Mouse (Mus musculus) hindbrain, embryonic 15.5 days (tissue): Measurements from ENCODE around the gene Tbc1d4. TPM values are rescaled to one million over a fixed set of nuclear protein-coding genes. Genes with fewer than 3 reads are reported as not detected.
A peak's percentile ranks its signal among the peaks of the same experiment; 100 is the strongest.
"Not testable (repeated sequence)": the region's sequence is repeated elsewhere in the genome, so short reads cannot be mapped to it uniquely, and the experiment has no call there.

Source experiments
- ATAC-seq: fragments of 200-750 bp; cut with Nextera tagmentation; 2 replicates; pipeline ENCODE4 v1.8.0; 2017; ENCODE audit warnings: low read depth, moderate number of reproducible peaks, moderate TSS enrichment; ENCODE audit not compliant: low FRiP score
- H3K27ac ChIP-seq: fragments of 300-500 bp; sonication (generic); replicated peaks from 2 replicates; pipeline ENCODE4 v1.5.1; 2015; ENCODE audit warnings: mild to moderate bottlenecking, inconsistent platforms
- H3K27me3 ChIP-seq: fragments of 300-500 bp; sonication (generic); 2 replicates; pipeline ENCODE4 v1.6.1; 2015; ENCODE audit warnings: control low read depth, inconsistent platforms
- H3K36me3 ChIP-seq: fragments of 300-500 bp; sonication (generic); 2 replicates; pipeline ENCODE4 v1.6.1; 2015; ENCODE audit warnings: control low read depth, inconsistent platforms
- H3K4me1 ChIP-seq: fragments of 300-500 bp; sonication (generic); replicated peaks from 2 replicates; pipeline ENCODE4 v1.6.1; 2015; ENCODE audit warnings: control low read depth, inconsistent platforms
- H3K4me2 ChIP-seq: fragments of 300-500 bp; sonication (generic); 2 replicates; pipeline ENCODE4 v1.6.1; 2015; ENCODE audit warnings: moderate library complexity, mild to moderate bottlenecking, inconsistent platforms
- H3K4me3 ChIP-seq: fragments of 300-500 bp; sonication (generic); 2 replicates; pipeline ENCODE4 v1.5.1; 2015; ENCODE audit warnings: mild to moderate bottlenecking, inconsistent platforms
- H3K9ac ChIP-seq: fragments of 300-500 bp; sonication (generic); 2 replicates; pipeline ENCODE4 v1.6.1; 2015; ENCODE audit warnings: inconsistent platforms
- H3K9me3 ChIP-seq: fragments of 300-500 bp; sonication (generic); 2 replicates; pipeline ENCODE4 v1.6.1; 2016; ENCODE audit warnings: control low read depth, inconsistent platforms
- WGBS: fragments of 180-500 bp; shearing (Covaris S2); methylation state at CpG from one replicate; pipeline ENCODE4 v1.1.7; 2015; 5-methylcytosine and 5-hydroxymethylcytosine counted together
- polyA plus RNA-seq: library from polyadenylated mRNA; unstranded; fragments of >200 nt; fragmentation: Nextera tagmentation; extraction: Ambion mirVana; gene quantifications from 2 replicates; pipeline ENCODE4 v1.2.1, GENCODE M21; 2015

The Tbc1d4 gene
- polyA plus RNA-seq, 1 experiment from 2014 or later, result 11.9 TPM

GRCm38 (mm10) chr14:101591101-101591500 is 17.9 kb downstream of the Tbc1d4 start:
- H3K4me3 ChIP-seq, result no peak overlapping the region
- H3K9me3 ChIP-seq, result no peaks in the 10 kb centered on the region
- H3K9ac ChIP-seq, result no peak overlapping the region
- H3K36me3 ChIP-seq, result no peaks in the 10 kb centered on the region
- H3K4me1 ChIP-seq, result no peaks in the 10 kb centered on the region
- no peak for ATAC-seq
- WGBS, result 75% methylated on average over 5 of the region's 5 CpGs
- H3K27me3 ChIP-seq, result no peaks in the 10 kb centered on the region
- no peak overlapping the region for H3K4me2 ChIP-seq
- H3K27ac ChIP-seq, result no peak overlapping the region

GRCm38 (mm10) chr14:101588209-101588991 is 20.6 kb downstream of the Tbc1d4 start:
- not testable (repeated sequence) for H3K4me3 ChIP-seq, H3K9me3 ChIP-seq, H3K27ac ChIP-seq, H3K9ac ChIP-seq, H3K36me3 ChIP-seq, H3K4me2 ChIP-seq, H3K4me1 ChIP-seq, H3K27me3 ChIP-seq, ATAC-seq
- 87% methylated on average over 3 of the region's 4 CpGs for WGBS

GRCm38 (mm10) chr14:101587366-101588040 is 21.5 kb downstream of the Tbc1d4 start:
- not testable (repeated sequence) for H3K36me3 ChIP-seq, H3K4me1 ChIP-seq, H3K27ac ChIP-seq, H3K9ac ChIP-seq, H3K27me3 ChIP-seq, H3K9me3 ChIP-seq, ATAC-seq, H3K4me2 ChIP-seq, H3K4me3 ChIP-seq
- WGBS, result 75% methylated on average over 4 of the region's 6 CpGs

- Histone ChIP-seq H3K27me3 (no peaks in the 10 kb centered on the region), H3K9me3 (no peaks in the 10 kb centered on the region), H3K4me1 (no peaks in the 10 kb centered on the region), H3K4me2 (no peak overlapping the region), H3K36me3 (no peaks in the 10 kb centered on the region), H3K4me3 (no peak overlapping the region), H3K27ac (no peak overlapping the region), H3K9ac (no peak overlapping the region)
- WGBS, result 69% methylated on average over 7 of the region's 7 CpGs
- ATAC-seq, result no peak
Measured at GRCm38 (mm10) chr14:101586096-101586495, 22.9 kb downstream of the Tbc1d4 start.

- Histone ChIP-seq H3K36me3 (no peaks in the 10 kb centered on the region), H3K9ac (no peak overlapping the region), H3K4me3 (no peak overlapping the region), H3K9me3 (no peaks in the 10 kb centered on the region), H3K4me1 (no peaks in the 10 kb centered on the region), H3K27me3 (no peaks in the 10 kb centered on the region), H3K4me2 (no peak overlapping the region), H3K27ac (no peak overlapping the region)
- WGBS, result 33% methylated on average over 3 of the region's 3 CpGs
- ATAC-seq, result no peak
Measured at GRCm38 (mm10) chr14:101575651-101576050, 33.3 kb downstream of the Tbc1d4 start.

GRCm38 (mm10) chr14:101574536-101574935 is 34.5 kb downstream of the Tbc1d4 start:
- Histone ChIP-seq H3K4me3 (no peak overlapping the region), H3K27me3 (no peaks in the 10 kb centered on the region), H3K9me3 (no peaks in the 10 kb centered on the region), H3K36me3 (no peaks in the 10 kb centered on the region), H3K4me1 (no peaks in the 10 kb centered on the region), H3K9ac (no peak overlapping the region), H3K27ac (no peak overlapping the region), H3K4me2 (no peak overlapping the region)
- 100% methylated on average over 1 of the region's 1 CpGs for WGBS
- ATAC-seq, result no peak

- no peak overlapping the region for H3K9ac ChIP-seq
- H3K4me3 ChIP-seq, result no peak overlapping the region
- H3K4me1 ChIP-seq, result no peaks in the 10 kb centered on the region
- H3K27me3 ChIP-seq, result no peaks in the 10 kb centered on the region
- H3K27ac ChIP-seq, result no peak overlapping the region
- 81% methylated on average over 7 of the region's 7 CpGs for WGBS
- no peaks in the 10 kb centered on the region for H3K36me3 ChIP-seq
- no peak for ATAC-seq
- H3K4me2 ChIP-seq, result no peak overlapping the region
- no peaks in the 10 kb centered on the region for H3K9me3 ChIP-seq
Measured at GRCm38 (mm10) chr14:101573107-101573614, 35.8 kb downstream of the Tbc1d4 start.

- H3K27me3 ChIP-seq, result no peaks in the 10 kb centered on the region
- no peaks in the 10 kb centered on the region for H3K4me1 ChIP-seq
- 76% methylated on average over 2 of the region's 2 CpGs for WGBS
- no peaks in the 10 kb centered on the region for H3K9me3 ChIP-seq
- no peak overlapping the region for H3K9ac ChIP-seq
- no peak overlapping the region for H3K4me2 ChIP-seq
- no peak overlapping the region for H3K27ac ChIP-seq
- H3K4me3 ChIP-seq, result no peak overlapping the region
- ATAC-seq, result no peak
- no peaks in the 10 kb centered on the region for H3K36me3 ChIP-seq
Measured at GRCm38 (mm10) chr14:101568828-101569227, 40.2 kb downstream of the Tbc1d4 start.

- Histone ChIP-seq H3K4me3 (no peak overlapping the region), H3K9me3 (no peaks in the 10 kb centered on the region), H3K27me3 (no peaks in the 10 kb centered on the region), H3K27ac (no peak overlapping the region), H3K4me2 (no peak overlapping the region), H3K4me1 (no peaks in the 10 kb centered on the region), H3K36me3 (no peaks in the 10 kb centered on the region), H3K9ac (no peak overlapping the region)
- WGBS, result 96% methylated on average over 2 of the region's 2 CpGs
- no peak for ATAC-seq
Measured at GRCm38 (mm10) chr14:101566717-101567116, 42.3 kb downstream of the Tbc1d4 start.

- H3K9ac ChIP-seq, result no peak overlapping the region
- H3K36me3 ChIP-seq, result no peaks in the 10 kb centered on the region
- WGBS, result 68% methylated on average over 3 of the region's 3 CpGs
- H3K4me1 ChIP-seq, result no peaks in the 10 kb centered on the region
- no peak overlapping the region for H3K4me2 ChIP-seq
- no peaks in the 10 kb centered on the region for H3K27me3 ChIP-seq
- H3K27ac ChIP-seq, result no peak overlapping the region
- H3K4me3 ChIP-seq, result no peak overlapping the region
- ATAC-seq, result no peak
- H3K9me3 ChIP-seq, result no peaks in the 10 kb centered on the region
Measured at GRCm38 (mm10) chr14:101565661-101566060, 43.3 kb downstream of the Tbc1d4 start.

GRCm38 (mm10) chr14:101561251-101561701 is 47.7 kb downstream of the Tbc1d4 start:
- Histone ChIP-seq H3K4me3 (no peak overlapping the region), H3K27ac (no peak overlapping the region), H3K36me3 (no peaks in the 10 kb centered on the region), H3K9me3 (no peaks in the 10 kb centered on the region), H3K4me1 (no peaks in the 10 kb centered on the region), H3K4me2 (peak overlapping the region; percentile 16), H3K27me3 (no peaks in the 10 kb centered on the region), H3K9ac (no peak overlapping the region)
- WGBS, result 28% methylated on average over 12 of the region's 12 CpGs
- ATAC-seq, result peak; percentile 79; the same call in 1 of the 2 replicates

GRCm38 (mm10) chr14:101559446-101559845 is 49.5 kb downstream of the Tbc1d4 start:
- Histone ChIP-seq H3K9me3 (no peaks in the 10 kb centered on the region), H3K36me3 (no peaks in the 10 kb centered on the region), H3K4me1 (no peaks in the 10 kb centered on the region), H3K27ac (no peak overlapping the region), H3K27me3 (no peaks in the 10 kb centered on the region), H3K4me2 (no peak overlapping the region), H3K4me3 (no peak overlapping the region), H3K9ac (no peak overlapping the region)
- no peak for ATAC-seq
- 79% methylated on average over 3 of the region's 3 CpGs for WGBS
